In the genomic region with DNA sequence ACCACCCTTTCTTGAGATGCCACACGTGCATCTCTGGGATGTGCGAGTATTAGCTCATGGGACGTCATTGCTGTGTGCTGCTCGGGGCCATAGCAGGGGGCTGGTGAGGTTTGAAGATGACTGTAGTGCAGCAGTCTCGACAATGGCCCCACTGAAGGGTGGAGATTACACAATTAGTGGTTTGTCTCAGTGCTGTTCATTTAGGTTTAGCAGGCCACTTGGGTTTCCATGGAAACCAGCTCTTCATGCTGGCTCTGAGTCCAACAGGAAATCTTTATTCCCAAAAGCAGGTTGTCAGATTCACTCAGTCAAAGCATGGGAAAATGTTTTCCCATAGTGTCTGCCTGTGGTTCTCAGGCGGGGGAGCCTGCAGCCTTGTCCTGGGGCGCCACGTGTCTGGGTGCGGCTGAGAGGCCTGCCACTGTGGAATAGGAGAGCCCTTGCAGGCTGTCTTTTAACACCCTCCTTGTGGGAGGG, we compare ENCODE assay signal across 8 mouse cellular contexts. TPM values are rescaled to one million over a fixed set of nuclear protein-coding genes. Genes with fewer than 3 reads are reported as not detected.
DNase-seq lines count a peak whose midpoint lies in the region; ATAC-seq and TF ChIP-seq lines count a peak whose summit lies in the region.

No protein-coding gene starts in this region.

- WGBS in forebrain, embryonic 16.5 days, result 5% methylated on average over 9 of the region's 9 CpGs
- 54% methylated on average over 9 of the region's 9 CpGs for WGBS in lung, adult 2 months
- WGBS in kidney, adult 2 months, result 76% methylated on average over 9 of the region's 9 CpGs

- H3K4me2 ChIP-seq in forebrain, embryonic 16.5 days (ENCODE audit: low read length), result peak overlapping the region; percentile 14; the same call in 1 of the 2 replicates

- peak overlapping the region; percentile 79 for H3K27ac ChIP-seq in forebrain, embryonic 16.5 days (ENCODE audit: low read length)
- H3K27ac ChIP-seq in kidney, adult 2 months (ENCODE audit: insufficient read depth, low read depth, low read length), result no peak overlapping the region

- no peaks in the 10 kb centered on the region for H3K36me3 ChIP-seq in forebrain, embryonic 16.5 days (ENCODE audit: control insufficient read depth, insufficient read depth)
- no peaks in the 10 kb centered on the region for H3K36me3 ChIP-seq in kidney, adult 2 months (ENCODE audit: control insufficient read depth, insufficient read depth, low read length)

- peak; percentile 79 for ATAC-seq in forebrain, embryonic 16.5 days

- H3K27me3 ChIP-seq in forebrain, embryonic 16.5 days (replicated peaks; ENCODE audit: control insufficient read depth, insufficient read depth, low read length), result no peaks in the 10 kb centered on the region
- no peaks in the 10 kb centered on the region for H3K27me3 ChIP-seq in kidney, adult 2 months (replicated peaks; ENCODE audit: control insufficient read depth, insufficient read depth, low read length)

- peak; percentile 69 for DNase-seq in cerebellum, adult 9-10 months
- DNase-seq in cerebellum, postnatal 4 days (ENCODE audit: low spot score in 2 of 2), result no peak
- DNase-seq in MN1 (ENCODE audit: low spot score), result peak; percentile 76
- DNase-seq in lung, adult 2 months, result peak; percentile 31
- peak; percentile 80 for DNase-seq in retina, embryonic 14.5 days (ENCODE audit: low spot score)
- no peak for DNase-seq in kidney, adult 2 months
- no peak for DNase-seq in frontal cortex, postnatal 10 days (ENCODE audit: low spot score in 2 of 2)

- H3K9ac ChIP-seq in forebrain, embryonic 16.5 days (replicated peaks; ENCODE audit: low read depth, low read length), result 0 out of 2 replicates have a peak overlapping the region, but pooled peaks have one; percentile 25

- H3K4me3 ChIP-seq in forebrain, embryonic 16.5 days (replicated peaks; ENCODE audit: low read length), result no peak overlapping the region
- no peak overlapping the region for H3K4me3 ChIP-seq in lung, adult 2 months (replicated peaks; ENCODE audit: extremely low read depth, low read depth, low read length)
- no peak overlapping the region for H3K4me3 ChIP-seq in kidney, adult 2 months (ENCODE audit: insufficient read depth, low read depth, low read length)

- TF ChIP-seq POLR2A in lung, adult 2 months (IDR thresholded peaks at IDR 0.05; ENCODE audit: borderline replicate concordance, extremely low read depth, low read depth, low read length), result no peak
- no peak for TF ChIP-seq POLR2A in kidney, adult 2 months (IDR thresholded peaks at IDR 0.05; ENCODE audit: low read depth, low read length)

- TF ChIP-seq CTCF in lung, adult 2 months (IDR thresholded peaks at IDR 0.05; ENCODE audit: insufficient read depth, low read length), result no peak
- TF ChIP-seq CTCF in kidney, adult 2 months (conservative IDR thresholded peaks at IDR 0.05; ENCODE audit: insufficient read depth, insufficient read length, low read depth, low read length), result no peak

- H3K4me1 ChIP-seq in forebrain, embryonic 16.5 days (replicated peaks; ENCODE audit: control insufficient read depth, insufficient read depth, low read length), result peaks cover 21% of the 10 kb centered on the region
- H3K4me1 ChIP-seq in lung, adult 2 months (ENCODE audit: control insufficient read depth, insufficient read depth, low read length), result peaks cover 12% of the 10 kb centered on the region
- H3K4me1 ChIP-seq in kidney, adult 2 months (ENCODE audit: control insufficient read depth, insufficient read depth, low read length), result no peaks in the 10 kb centered on the region

- H3K9me3 ChIP-seq in forebrain, embryonic 16.5 days (ENCODE audit: control insufficient read depth, low read length), result no peaks in the 10 kb centered on the region

RNA-seq across cellular contexts. Expression of a gene that starts 43.5 kb away (rescaled TPM):
- 210 and 269 TPM in 2 replicates for polyA plus RNA-seq in forebrain, embryonic 16.5 days (2015; fragmentation: Nextera tagmentation; extraction: Ambion mirVana)
- polyA plus RNA-seq in lung, adult 2 months (2012; rRNA removed), result 118 and 125 TPM in 2 replicates
- polyA plus RNA-seq in kidney, adult 2 months (2012; rRNA removed), result 80.2 and 90.1 TPM in 2 replicates

RNA-seq across cellular contexts. Expression of a gene that starts 52.6 kb away (rescaled TPM):
- polyA plus RNA-seq in forebrain, embryonic 16.5 days (2015; fragmentation: Nextera tagmentation; extraction: Ambion mirVana), result 4.4 and 6.2 TPM in 2 replicates
- polyA plus RNA-seq in lung, adult 2 months (2012; rRNA removed), result 40.0 and 45.6 TPM in 2 replicates
- 6.9 and 9.5 TPM in 2 replicates for polyA plus RNA-seq in kidney, adult 2 months (2012; rRNA removed)

Comparison
In these comparisons a context has a peak if more than half of its experiments do, and no peak if none do; other contexts are left out.
1. DNase-seq: peak in cerebellum, adult 9-10 months (single experiment), MN1 (single experiment), lung, adult 2 months (single experiment) and retina, embryonic 14.5 days (single experiment); none in cerebellum, postnatal 4 days (0 of 2), kidney, adult 2 months (single experiment) and frontal cortex, postnatal 10 days (0 of 2).